Mouse (Mus musculus) olfactory bulb, adult 2 months (tissue): ENCODE data around the gene Klhdc7b. TPM values are rescaled to one million over a fixed set of nuclear protein-coding genes. Genes with fewer than 3 reads are reported as not detected.

ENCODE experiments used
- H3K27ac ChIP-seq: fragments of 200-500 bp; 2 replicates; pipeline ENCODE4 v1.5.1; 2012; ENCODE audit warnings: low read depth, low read length; ENCODE audit not compliant: insufficient read depth
- H3K4me1 ChIP-seq: fragments of 200-500 bp; 2 replicates; pipeline ENCODE4 v1.6.1; 2012; ENCODE audit warnings: low read length; ENCODE audit not compliant: control insufficient read depth, insufficient read depth
- H3K4me3 ChIP-seq: fragments of 200-500 bp; 2 replicates; pipeline ENCODE4 v1.5.1; 2012; ENCODE audit warnings: mild to moderate bottlenecking, low read depth, low read length, moderate library complexity; ENCODE audit not compliant: insufficient read depth
- CTCF ChIP-seq: fragments of 200-500 bp; IDR thresholded peaks from 2 replicates; pipeline ENCODE4 v1.5.1; 2012; ENCODE audit warnings: low read depth, mild to moderate bottlenecking, low read length, moderate library complexity; ENCODE audit not compliant: insufficient read depth
- POLR2A ChIP-seq: fragments of 200-500 bp; IDR thresholded peaks from 2 replicates; pipeline ENCODE4 v1.6.1; 2012; ENCODE audit warnings: mild to moderate bottlenecking, low read depth, low read length, moderate library complexity; ENCODE audit not compliant: insufficient read depth
- WGBS: fragments of 180-500 bp; shearing (Covaris S2); methylation state at CpG from one replicate; pipeline ENCODE4 v1.1.7; 2018; 5-methylcytosine and 5-hydroxymethylcytosine counted together
- polyA plus RNA-seq: library from polyadenylated mRNA; stranded (reverse); fragments of >200 nt; gene quantifications from 2 replicates; pipeline ENCODE4 v1.2.4, GENCODE M21; 2012; ENCODE audit warnings: low replicate concordance; ENCODE audit not compliant: missing spikeins, insufficient read depth, insufficient read length

The Klhdc7b gene
- polyA plus RNA-seq, 1 experiment, result not detected

- H3K4me3 ChIP-seq, result peak overlapping the region; percentile 83
- peaks cover 23% of the 10 kb centered on the region for H3K4me1 ChIP-seq
- H3K27ac ChIP-seq, result peak overlapping the region; percentile 85
- peak; percentile 56 for TF ChIP-seq CTCF
- TF ChIP-seq POLR2A, result no peak; the same call in 1 of the 2 replicates
- WGBS, result 1% methylated on average over 35 of the region's 35 CpGs
Measured at GRCm38 (mm10) chr15:89373027-89373761, 11.5 kb upstream of the Klhdc7b start.

GRCm38 (mm10) chr15:89373762-89374248 is 10.9 kb upstream of the Klhdc7b start, which contains the start of gene Sco2:
TSS of gene Sco2 (minus strand) at chr15:89373846.
- Histone ChIP-seq H3K27ac (peak within 1 kb of the TSS; percentile 85), H3K4me3 (peak within 1 kb of the TSS; percentile 83), H3K4me1 (peaks cover 29% of the 10 kb centered on the region)
- 0 out of 2 replicates have a peak, but pooled peaks have one; percentile 45 for TF ChIP-seq POLR2A
- TF ChIP-seq CTCF, result peak; percentile 96
- WGBS, result 2% methylated on average over 42 of the region's 42 CpGs

- Histone ChIP-seq H3K4me3 (peak overlapping the region; percentile 83), H3K27ac (peak overlapping the region; percentile 6; the same call in 1 of the 2 replicates), H3K4me1 (peaks cover 34% of the 10 kb centered on the region)
- TF ChIP-seq POLR2A, result no peak
- TF ChIP-seq CTCF, result no peak
- 48% methylated on average over 9 of the region's 9 CpGs for WGBS
Measured at GRCm38 (mm10) chr15:89374340-89374739, 10.4 kb upstream of the Klhdc7b start.

- H3K4me3 ChIP-seq, result no peak overlapping the region
- TF ChIP-seq CTCF (no peak), POLR2A (no peak)
- 94% methylated on average over 17 of the region's 17 CpGs for WGBS
- H3K4me1 ChIP-seq, result peaks cover 34% of the 10 kb centered on the region
- no peak overlapping the region for H3K27ac ChIP-seq
Measured at GRCm38 (mm10) chr15:89374801-89375534, 9.7 kb upstream of the Klhdc7b start.

- H3K27ac ChIP-seq, result no peak overlapping the region
- WGBS, result 85% methylated on average over 7 of the region's 7 CpGs
- H3K4me1 ChIP-seq, result peaks cover 34% of the 10 kb centered on the region
- H3K4me3 ChIP-seq, result no peak overlapping the region
- TF ChIP-seq CTCF (no peak), POLR2A (no peak)
Measured at GRCm38 (mm10) chr15:89376040-89376439, 8.7 kb upstream of the Klhdc7b start.

- 30% methylated on average over 16 of the region's 16 CpGs for WGBS
- TF ChIP-seq CTCF (no peak), POLR2A (no peak)
- no peak within 1 kb of the TSS for H3K27ac ChIP-seq
- peaks cover 34% of the 10 kb centered on the region for H3K4me1 ChIP-seq
- no peak within 1 kb of the TSS for H3K4me3 ChIP-seq
Measured at GRCm38 (mm10) chr15:89376957-89377356, 7.8 kb upstream of the Klhdc7b start, which contains the start of gene Tymp. TSS of gene Tymp (minus strand) at chr15:89377039.

- WGBS, result 8% methylated on average over 18 of the region's 18 CpGs
- Histone ChIP-seq H3K4me3 (no peak overlapping the region), H3K4me1 (peaks cover 32% of the 10 kb centered on the region), H3K27ac (no peak overlapping the region)
- TF ChIP-seq CTCF (no peak), POLR2A (no peak)
Measured at GRCm38 (mm10) chr15:89377362-89377761, 7.4 kb upstream of the Klhdc7b start.

- peak overlapping the region; percentile 33 for H3K4me3 ChIP-seq
- H3K4me1 ChIP-seq, result peaks cover 25% of the 10 kb centered on the region
- TF ChIP-seq CTCF (no peak), POLR2A (no peak)
- H3K27ac ChIP-seq, result no peak overlapping the region
- 17% methylated on average over 46 of the region's 46 CpGs for WGBS
Measured at GRCm38 (mm10) chr15:89377938-89378828, 6.5 kb upstream of the Klhdc7b start.
